Mouse (Mus musculus) forebrain, embryonic 14.5 days (tissue): ENCODE measurements around the gene Atp2b4. TPM values are rescaled to one million over a fixed set of nuclear protein-coding genes. Genes with fewer than 3 reads are reported as not detected.
A peak's percentile ranks its signal among the peaks of the same experiment; 100 is the strongest.

ENCODE experiments used
- ATAC-seq: fragments of 200-750 bp; cut with Nextera tagmentation; 2 replicates; pipeline ENCODE4 v1.8.0; 2017; ENCODE audit warnings: mild to moderate bottlenecking, moderate library complexity
- DNase-seq: peaks from one replicate; pipeline ENCODE4 v3.0.0-alpha.2; 2015; ENCODE audit warnings: low spot score
- H3K27ac ChIP-seq: fragments of 300-500 bp; sonication (generic); 2 replicates; pipeline ENCODE4 v1.5.1; 2014; ENCODE audit warnings: low read depth, mild to moderate bottlenecking, control low read depth, low read length, moderate library complexity
- H3K27me3 ChIP-seq: fragments of 300-500 bp; sonication (generic); replicated peaks from 2 replicates; pipeline ENCODE4 v1.6.1; 2014; ENCODE audit warnings: low read length, control low read depth, mixed read lengths; ENCODE audit not compliant: control insufficient read depth, insufficient read depth
- H3K36me3 ChIP-seq: fragments of 300-500 bp; sonication (generic); 2 replicates; pipeline ENCODE4 v1.6.1; 2014; ENCODE audit warnings: low read length, control low read depth; ENCODE audit not compliant: control insufficient read depth, insufficient read depth
- H3K4me1 ChIP-seq: fragments of 300-500 bp; sonication (generic); 2 replicates; pipeline ENCODE4 v1.6.1; 2014; ENCODE audit warnings: antibody characterized with exemption, low read length, control low read depth; ENCODE audit not compliant: control insufficient read depth, insufficient read depth
- H3K4me2 ChIP-seq: fragments of 300-500 bp; sonication (generic); 2 replicates; pipeline ENCODE4 v1.6.1; 2014; ENCODE audit warnings: mild to moderate bottlenecking, control low read depth, low read length
- H3K4me3 ChIP-seq: fragments of 300-500 bp; sonication (generic); 2 replicates; pipeline ENCODE4 v1.5.1; 2014; ENCODE audit warnings: low read depth, low read length, control low read depth
- H3K9ac ChIP-seq: fragments of 300-500 bp; sonication (generic); 2 replicates; pipeline ENCODE4 v1.6.1; 2014; ENCODE audit warnings: mild to moderate bottlenecking, low read length, control low read depth, moderate library complexity
- H3K9me3 ChIP-seq: fragments of 300-500 bp; sonication (generic); replicated peaks from 2 replicates; pipeline ENCODE4 v1.6.1; 2016; ENCODE audit warnings: low read length, control low read depth, mixed read lengths; ENCODE audit not compliant: control insufficient read depth
- WGBS: fragments of 180-500 bp; shearing (Covaris S2); extraction: QIAGEN DNeasy Blood & Tissue Kit; methylation state at CpG from one replicate; pipeline ENCODE4 v1.1.7; 2014; 5-methylcytosine and 5-hydroxymethylcytosine counted together
- microRNA-seq: library from miRNA; unstranded; fragments of <30 nt; microRNA quantifications from one replicate; pipeline ENCODE4, GENCODE M21; 2016
- polyA plus RNA-seq: library from polyadenylated mRNA; unstranded; fragments of >200 nt; fragmentation: Nextera tagmentation; extraction: Ambion mirVana; gene quantifications from 2 replicates; pipeline ENCODE4 v1.2.1, GENCODE M21; 2014

Atp2b4 gene
- polyA plus RNA-seq, 1 experiment from 2014 or later, result 10.2 TPM

- H3K9ac ChIP-seq, result no peak overlapping the region
- H3K36me3 ChIP-seq, result peaks cover 34% of the 10 kb centered on the region
- H3K27me3 ChIP-seq, result no peaks in the 10 kb centered on the region
- WGBS, result 92% methylated on average over 7 of the region's 7 CpGs
- no peak overlapping the region for H3K4me2 ChIP-seq
- no peak overlapping the region for H3K4me3 ChIP-seq
- no peaks in the 10 kb centered on the region for H3K9me3 ChIP-seq
- no peaks in the 10 kb centered on the region for H3K4me1 ChIP-seq
- no peak for DNase-seq
- no peak for ATAC-seq
- H3K27ac ChIP-seq, result no peak overlapping the region
These were observed 150.4 kb downstream of the Atp2b4 start for GRCm38 (mm10) chr1:133650288-133651055.

Small RNAs within 50 kb of the gene (microRNA-seq; reads per million reads assigned to microRNA genes)
- gene Mir6903, result 1.3 reads per million, percentile 3 among the genes with 10 or more reads in this experiment

Other genes starting within 250 kb of the Atp2b4 start
- gene Snrpe, start 190.8 kb downstream of the Atp2b4 start, polyA plus RNA-seq, result 538 and 740 TPM in 2 replicates
- gene Zbed6, start 140.2 kb downstream of the Atp2b4 start, polyA plus RNA-seq, result not detected in 2 replicates
- gene Gm38394, start 139.7 kb downstream of the Atp2b4 start, polyA plus RNA-seq, result 3.6 and 4.9 TPM in 2 replicates
- not detected in 2 replicates for gene Lax1, start 110.9 kb downstream of the Atp2b4 start, polyA plus RNA-seq
- 2.4 and 3.4 TPM in 2 replicates for gene Optc, start 107.0 kb upstream of the Atp2b4 start, polyA plus RNA-seq
- gene Prelp, start 120.4 kb upstream of the Atp2b4 start, polyA plus RNA-seq, result 2.6 and 5.5 TPM in 2 replicates
- 3.3 and 7.7 TPM in 2 replicates for gene Fmod, start 236.2 kb upstream of the Atp2b4 start, polyA plus RNA-seq